Mouse (Mus musculus): ENCODE measurements around the gene Parva. TPM values are rescaled to one million over a fixed set of nuclear protein-coding genes. Genes with fewer than 3 reads are reported as not detected.

The Parva gene
- 101 TPM for polyA plus RNA-seq (2014; fragmentation: Illumina TruSeq; extraction: RNeasy Lipid Tissue Mini Kit (QIAGEN cat#74804); ENCODE audit: low read depth, low replicate concordance)

DNA sequence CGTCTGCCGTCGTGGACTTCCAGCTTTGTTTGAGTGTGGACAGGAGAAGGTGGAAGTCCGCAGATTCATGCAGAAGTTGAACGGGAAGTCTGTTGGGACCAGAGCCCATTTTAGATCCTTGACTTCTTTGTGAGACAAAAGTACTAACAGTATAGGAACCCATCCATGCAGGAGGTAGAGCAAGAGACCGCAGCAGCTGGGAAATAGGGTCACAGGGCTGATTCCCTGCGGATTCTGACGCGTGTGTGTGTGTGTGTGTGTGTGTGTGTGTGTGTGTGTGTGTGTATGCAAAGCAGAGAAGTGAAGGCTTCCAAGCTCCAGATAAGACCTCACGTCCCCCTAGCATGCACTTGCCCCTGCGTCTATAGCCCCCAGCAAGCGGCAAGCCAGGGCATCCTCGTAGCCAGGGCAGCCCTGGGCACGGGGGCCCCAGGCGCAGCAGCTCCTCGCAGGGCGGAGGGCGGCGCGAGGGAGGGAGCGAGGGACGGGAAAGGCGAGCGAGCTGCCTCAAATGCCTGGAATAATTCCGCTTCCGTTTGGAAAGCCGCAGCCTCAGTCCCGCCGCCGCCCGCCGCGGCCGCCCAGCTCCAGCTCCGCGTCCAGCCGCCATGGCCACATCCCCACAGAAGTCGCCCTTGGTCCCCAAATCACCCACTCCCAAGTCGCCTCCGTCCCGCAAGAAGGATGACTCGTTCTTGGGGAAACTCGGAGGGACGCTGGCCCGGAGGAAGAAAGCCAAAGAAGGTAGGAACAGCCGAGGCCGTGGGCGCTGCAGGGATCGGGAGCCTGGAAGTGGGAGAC, at the start of gene Parva:
Gene Parva, plus strand, starts transcription at position 149 of the 801 bp plus-strand sequence.

Other genes with a start within 250 kb of the Parva start
- 46.2 TPM for gene Mical2, start 201.6 kb upstream of the Parva start, polyA plus RNA-seq (2014; fragmentation: Illumina TruSeq; extraction: RNeasy Lipid Tissue Mini Kit (QIAGEN cat#74804); ENCODE audit: low read depth, low replicate concordance)

Data from sigmoid colon, adult 10 weeks (tissue).